Mouse (Mus musculus) forebrain, embryonic 10.5 days (tissue): Measurements from ENCODE around the gene Atg2b. TPM values are rescaled to one million over a fixed set of nuclear protein-coding genes. Genes with fewer than 3 reads are reported as not detected.

Experiments
- DNase-seq: peaks from one replicate; pipeline ENCODE4 v3.0.0-alpha.2; 2017; ENCODE audit warnings: low spot score; ENCODE audit errors: extremely low spot score
- H3K27ac ChIP-seq: fragments of 300-500 bp; sonication (generic); 2 replicates; pipeline ENCODE4 v1.5.1; 2016; ENCODE audit warnings: mild to moderate bottlenecking
- H3K27me3 ChIP-seq: fragments of 300-500 bp; sonication (generic); 2 replicates; pipeline ENCODE4 v1.6.1; 2016; ENCODE audit warnings: mild to moderate bottlenecking; ENCODE audit not compliant: poor library complexity, severe bottlenecking
- H3K36me3 ChIP-seq: fragments of 300-500 bp; sonication (generic); replicated peaks from 2 replicates; pipeline ENCODE4 v1.6.1; 2016; ENCODE audit warnings: mild to moderate bottlenecking, moderate library complexity
- H3K4me1 ChIP-seq: fragments of 300-500 bp; sonication (generic); 2 replicates; pipeline ENCODE4 v1.6.1; 2016
- H3K4me3 ChIP-seq: fragments of 300-500 bp; sonication (generic); 2 replicates; pipeline ENCODE4 v1.5.1; 2016; ENCODE audit warnings: mild to moderate bottlenecking, moderate library complexity
- H3K9me3 ChIP-seq: fragments of 300-500 bp; sonication (generic); 2 replicates; pipeline ENCODE4 v1.6.1; 2016; ENCODE audit warnings: mild to moderate bottlenecking, moderate library complexity
- WGBS: fragments of 180-500 bp; shearing (Covaris S2); methylation state at CpG from one replicate; pipeline ENCODE4 v1.1.7; 2016; 5-methylcytosine and 5-hydroxymethylcytosine counted together
- polyA plus RNA-seq: library from polyadenylated mRNA; unstranded; fragments of >200 nt; fragmentation: Nextera tagmentation; extraction: Ambion mirVana; gene quantifications from 2 replicates; pipeline ENCODE4 v1.2.1, GENCODE M21; 2016

Gene Atg2b
- polyA plus RNA-seq, 1 experiment from 2014 or later: 11.4 TPM

DNA sequence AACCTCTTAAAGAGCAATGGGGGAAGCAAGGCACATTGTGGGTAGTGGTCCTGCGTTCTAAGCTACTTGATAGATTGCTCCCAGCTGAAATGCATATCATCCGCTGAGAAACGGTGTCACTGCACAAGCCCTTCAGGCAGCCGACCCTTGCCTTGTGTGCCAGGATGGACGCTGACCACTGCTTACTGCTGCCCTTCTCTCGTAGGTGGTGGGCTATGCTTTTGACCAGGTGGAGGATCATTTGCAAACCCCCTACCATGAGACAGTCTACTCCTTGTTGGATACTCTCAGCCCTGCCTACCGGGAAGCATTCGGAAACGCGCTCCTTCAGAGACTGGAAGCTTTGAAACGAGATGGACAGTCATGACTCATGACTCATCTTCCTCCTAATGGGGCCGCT, 15.4 kb upstream of the Atg2b start:
- DNase-seq: no peak
- H3K9me3 ChIP-seq: no peaks in the 10 kb centered on the region
- no peak overlapping the region for H3K4me3 ChIP-seq
- no peaks in the 10 kb centered on the region for H3K27me3 ChIP-seq
- peaks cover 35% of the 10 kb centered on the region for H3K36me3 ChIP-seq
- 91% methylated on average over 12 of the region's 12 CpGs for WGBS
- H3K27ac ChIP-seq: no peak overlapping the region
- H3K4me1 ChIP-seq: peaks cover 6% of the 10 kb centered on the region

DNA sequence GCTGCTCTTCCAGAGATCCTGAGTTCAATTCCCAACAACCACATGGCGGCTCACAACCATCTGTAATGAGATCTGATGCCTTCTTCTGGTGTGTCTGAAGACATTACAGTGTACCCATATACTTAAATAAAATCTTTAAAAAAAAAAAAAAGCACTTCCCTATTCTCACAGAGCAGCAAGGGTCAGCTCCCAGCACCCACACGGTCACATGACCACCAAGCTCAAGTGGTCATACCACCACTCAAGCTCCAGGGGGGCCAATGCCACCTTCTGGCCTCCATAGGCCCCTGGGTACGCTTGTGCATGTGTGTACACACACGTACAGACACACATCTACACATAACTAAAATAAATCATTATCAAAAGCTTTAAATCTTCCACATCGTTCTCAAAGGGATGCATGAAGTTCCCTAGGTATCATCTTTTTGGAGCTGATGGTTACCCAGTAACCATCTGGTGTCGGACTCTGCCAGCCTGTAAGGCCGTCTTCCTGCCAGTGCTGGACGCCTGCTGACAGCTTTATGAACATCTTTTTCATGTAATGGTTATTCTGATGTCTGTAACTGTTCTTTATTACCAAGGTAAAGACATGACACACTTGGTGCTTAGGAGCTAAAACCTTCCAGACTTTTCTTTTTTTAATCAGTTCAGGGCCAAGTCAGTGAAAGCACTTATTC, 12.2 kb upstream of the Atg2b start:
- no peak overlapping the region for H3K27ac ChIP-seq
- no peaks in the 10 kb centered on the region for H3K27me3 ChIP-seq
- no peak for DNase-seq
- H3K36me3 ChIP-seq: peaks cover 59% of the 10 kb centered on the region
- no peaks in the 10 kb centered on the region for H3K9me3 ChIP-seq
- WGBS: 93% methylated on average over 8 of the region's 8 CpGs
- H3K4me3 ChIP-seq: no peak overlapping the region
- no peaks in the 10 kb centered on the region for H3K4me1 ChIP-seq

DNA sequence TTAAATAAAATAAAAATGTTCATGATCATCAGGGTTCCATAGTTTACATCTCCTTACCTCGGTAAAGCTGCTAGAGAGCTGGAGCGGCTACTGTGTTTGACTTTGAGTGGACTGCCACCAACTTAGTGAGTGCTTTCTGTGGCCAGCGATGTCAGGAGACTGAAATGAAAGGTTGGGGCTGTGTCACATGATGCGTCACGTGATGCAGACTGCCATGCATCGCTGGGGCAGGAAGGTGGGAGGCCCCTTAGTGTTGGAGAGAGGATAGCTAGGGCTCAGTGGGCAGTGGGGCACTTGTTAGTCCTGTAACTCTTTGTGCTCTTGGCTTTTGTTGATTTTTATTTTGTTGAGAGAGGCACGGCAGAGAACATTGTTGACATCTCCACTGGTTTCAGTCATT, 10.8 kb upstream of the Atg2b start:
- DNase-seq: no peak
- Histone ChIP-seq H3K27me3 (no peaks in the 10 kb centered on the region), H3K27ac (no peak overlapping the region), H3K4me1 (no peaks in the 10 kb centered on the region), H3K4me3 (no peak overlapping the region), H3K9me3 (no peaks in the 10 kb centered on the region), H3K36me3 (peaks cover 58% of the 10 kb centered on the region)
- WGBS: 86% methylated on average over 7 of the region's 7 CpGs

DNA sequence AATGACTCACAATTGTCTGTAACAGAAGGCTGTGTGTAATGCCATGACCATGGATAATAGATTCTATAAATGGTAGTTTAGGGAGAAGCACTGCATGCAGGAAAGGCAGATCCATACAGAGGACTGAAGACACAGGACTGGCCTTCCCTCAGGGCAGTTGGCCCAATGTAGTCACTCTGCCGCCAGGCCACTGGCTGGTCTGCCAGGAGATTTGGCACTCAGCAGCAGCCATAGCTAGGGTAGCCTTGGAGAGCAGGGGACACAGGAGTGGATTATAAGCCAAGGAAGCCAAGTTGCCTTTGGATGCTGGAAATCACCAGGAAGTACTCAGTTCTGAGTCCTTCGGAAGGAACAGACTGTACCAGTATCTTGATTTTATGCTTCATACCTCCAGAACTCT, 9.0 kb upstream of the Atg2b start:
- no peak for DNase-seq
- Histone ChIP-seq H3K27me3 (no peaks in the 10 kb centered on the region), H3K36me3 (peaks cover 59% of the 10 kb centered on the region), H3K4me3 (no peak overlapping the region), H3K27ac (no peak overlapping the region), H3K9me3 (no peaks in the 10 kb centered on the region), H3K4me1 (no peaks in the 10 kb centered on the region)
- 99% methylated on average over 2 of the region's 2 CpGs for WGBS

DNA sequence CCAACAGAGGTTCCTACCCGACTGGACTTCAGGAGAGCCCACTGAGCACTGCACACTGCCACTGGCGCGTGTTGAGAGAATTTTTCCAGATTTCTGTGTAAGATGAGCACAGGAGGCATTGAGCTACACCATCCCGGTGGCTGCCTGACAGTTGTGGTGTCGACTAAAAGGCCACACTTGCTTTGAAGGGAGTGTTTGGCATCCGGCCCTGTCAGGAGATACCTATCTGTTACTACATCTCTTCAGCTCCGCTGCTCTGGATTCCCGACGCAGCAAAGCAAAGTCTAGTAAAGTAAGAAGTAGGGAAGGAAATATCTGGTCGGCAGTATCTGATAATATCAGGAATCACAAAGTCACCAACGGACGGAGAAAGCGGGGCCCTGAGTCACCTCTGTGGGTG, 4.4 kb upstream of the Atg2b start:
- peaks cover 60% of the 10 kb centered on the region for H3K36me3 ChIP-seq
- 93% methylated on average over 13 of the region's 13 CpGs for WGBS
- peaks cover 16% of the 10 kb centered on the region for H3K4me1 ChIP-seq
- H3K4me3 ChIP-seq: no peak overlapping the region
- no peak overlapping the region for H3K27ac ChIP-seq
- H3K27me3 ChIP-seq: no peaks in the 10 kb centered on the region
- no peaks in the 10 kb centered on the region for H3K9me3 ChIP-seq
- no peak for DNase-seq

DNA sequence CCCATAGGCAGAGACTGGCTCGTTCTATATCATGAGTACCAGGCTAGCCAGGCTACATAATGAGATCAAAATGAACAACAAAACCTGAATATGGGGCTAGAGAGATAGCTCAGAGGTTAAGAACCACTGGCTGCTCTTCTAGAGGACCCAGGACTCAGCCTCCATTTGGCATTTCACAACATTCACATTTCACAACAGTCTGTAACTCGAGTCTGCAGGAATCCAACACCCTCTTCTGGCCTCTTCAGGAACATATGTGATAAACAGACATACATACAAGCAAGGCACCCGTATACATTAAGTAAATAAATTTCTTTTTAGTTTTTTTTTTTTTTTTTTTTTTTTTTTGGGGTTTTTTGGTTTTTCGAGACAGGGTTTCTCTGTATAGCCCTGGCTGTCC, 3.5 kb upstream of the Atg2b start:
- peaks cover 51% of the 10 kb centered on the region for H3K36me3 ChIP-seq
- DNase-seq: no peak
- WGBS: 85% methylated on average over 4 of the region's 4 CpGs

DNA sequence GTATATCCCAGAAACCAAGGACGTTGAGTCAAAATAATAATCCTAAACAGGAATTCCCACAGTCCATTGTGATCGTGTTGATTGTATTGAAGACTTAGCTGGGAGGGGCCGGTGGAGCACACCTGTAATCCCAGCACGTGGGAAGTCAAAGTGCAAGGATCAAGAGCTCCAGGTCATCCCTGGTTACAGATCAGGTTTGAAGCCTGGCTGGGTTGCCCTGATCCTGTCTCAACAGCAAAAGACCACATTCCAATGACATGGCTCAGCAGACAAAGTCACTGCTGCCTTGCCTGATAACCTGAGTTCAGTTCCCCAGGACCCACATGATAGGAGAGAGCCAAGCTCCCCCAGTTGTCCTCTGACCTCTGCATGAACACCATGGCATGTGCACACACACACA, 2.4 kb upstream of the Atg2b start:
- Histone ChIP-seq H3K27ac (no peak overlapping the region), H3K36me3 (peaks cover 39% of the 10 kb centered on the region), H3K4me3 (no peak overlapping the region), H3K4me1 (peaks cover 36% of the 10 kb centered on the region), H3K9me3 (no peaks in the 10 kb centered on the region), H3K27me3 (no peaks in the 10 kb centered on the region)
- 88% methylated on average over 4 of the region's 4 CpGs for WGBS
- DNase-seq: no peak

More for the DNA sequence above, 3.5 kb upstream of the Atg2b start:
- Histone ChIP-seq H3K27me3 (no peaks in the 10 kb centered on the region), H3K27ac (no peak overlapping the region), H3K4me1 (peaks cover 25% of the 10 kb centered on the region), H3K9me3 (no peaks in the 10 kb centered on the region), H3K4me3 (no peak overlapping the region)

DNA sequence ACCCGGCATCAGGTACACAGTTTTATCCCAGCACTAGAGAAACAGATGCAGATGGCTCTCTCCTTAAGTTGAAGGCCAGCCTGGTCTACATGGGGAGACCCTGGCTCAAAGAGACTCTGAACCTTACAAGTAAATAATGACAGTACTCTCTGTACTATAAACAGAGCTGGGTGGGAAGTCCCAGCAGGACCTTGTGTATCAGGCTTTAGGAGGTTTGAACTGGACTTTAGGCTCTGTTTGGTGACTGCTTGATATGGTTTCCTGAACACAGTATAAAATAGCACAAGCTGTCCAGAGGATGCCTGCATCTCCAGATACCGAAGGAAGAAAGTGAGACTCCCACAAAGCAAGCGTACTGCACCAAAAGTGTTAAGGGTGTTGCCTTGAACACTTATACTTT, 1.8 kb upstream of the Atg2b start:
- Histone ChIP-seq H3K36me3 (peaks cover 33% of the 10 kb centered on the region), H3K4me3 (peak overlapping the region; percentile 95; the same call in 1 of the 2 replicates), H3K9me3 (no peaks in the 10 kb centered on the region), H3K27me3 (no peaks in the 10 kb centered on the region), H3K4me1 (peaks cover 40% of the 10 kb centered on the region), H3K27ac (no peak overlapping the region)
- DNase-seq: no peak
- WGBS: 94% methylated on average over 3 of the region's 3 CpGs

DNA sequence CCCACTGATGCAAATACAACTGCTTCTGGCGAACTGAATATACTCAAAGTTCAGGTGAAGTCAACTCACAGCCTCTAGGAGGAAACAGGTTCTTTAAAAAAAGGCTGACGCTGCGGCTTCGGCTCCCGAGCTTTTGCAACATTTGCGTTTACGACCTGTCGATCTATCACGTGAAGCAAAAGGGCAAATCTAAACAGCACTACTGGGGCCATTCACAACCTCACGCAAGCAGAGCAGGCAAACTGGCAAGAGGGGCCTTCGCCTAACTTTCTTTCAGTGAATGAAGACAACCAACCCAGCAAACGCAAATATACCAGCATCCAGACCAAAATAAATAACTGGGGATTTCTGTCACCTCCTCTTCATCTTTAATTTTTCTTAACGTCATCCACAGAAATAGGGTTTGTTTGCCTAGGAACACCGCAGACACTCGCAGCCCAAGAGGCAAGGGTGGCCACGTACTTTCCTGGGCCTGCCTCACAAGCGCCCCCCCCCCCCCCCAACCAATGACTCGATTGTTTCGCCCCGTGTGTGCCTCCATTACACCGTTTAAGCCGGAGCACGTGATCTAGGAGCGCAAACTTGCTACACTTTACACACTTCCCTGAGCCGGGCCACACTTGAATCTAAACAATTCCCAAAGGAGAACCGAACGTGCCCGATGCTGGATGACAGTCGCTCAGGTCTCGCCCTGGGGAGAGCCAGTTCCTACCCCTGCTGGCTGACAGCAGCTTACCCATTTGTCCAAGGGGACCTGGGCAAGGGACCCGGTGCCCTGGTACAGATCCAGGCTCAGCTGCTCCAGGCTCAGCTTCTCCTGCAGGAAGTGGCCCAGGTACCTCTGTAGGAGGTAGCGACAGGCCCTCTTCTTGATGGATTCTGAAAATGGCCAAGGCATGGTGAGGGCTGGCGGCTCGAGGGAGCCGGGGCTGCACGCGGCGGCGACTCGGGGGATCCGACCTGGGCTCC, 794 bp downstream of the Atg2b start, which contains the start of gene Gskip:
TSS of gene Gskip (plus strand) at position 897 of the 969 bp plus-strand sequence.
- Histone ChIP-seq H3K4me1 (peaks cover 40% of the 10 kb centered on the region), H3K9me3 (no peaks in the 10 kb centered on the region), H3K27me3 (no peaks in the 10 kb centered on the region), H3K36me3 (peaks cover 13% of the 10 kb centered on the region), H3K27ac (peak within 1 kb of the TSS; percentile 91), H3K4me3 (peak within 1 kb of the TSS; percentile 95)
- WGBS: 3% methylated on average over 41 of the region's 41 CpGs
- DNase-seq: peak; percentile 58

DNA sequence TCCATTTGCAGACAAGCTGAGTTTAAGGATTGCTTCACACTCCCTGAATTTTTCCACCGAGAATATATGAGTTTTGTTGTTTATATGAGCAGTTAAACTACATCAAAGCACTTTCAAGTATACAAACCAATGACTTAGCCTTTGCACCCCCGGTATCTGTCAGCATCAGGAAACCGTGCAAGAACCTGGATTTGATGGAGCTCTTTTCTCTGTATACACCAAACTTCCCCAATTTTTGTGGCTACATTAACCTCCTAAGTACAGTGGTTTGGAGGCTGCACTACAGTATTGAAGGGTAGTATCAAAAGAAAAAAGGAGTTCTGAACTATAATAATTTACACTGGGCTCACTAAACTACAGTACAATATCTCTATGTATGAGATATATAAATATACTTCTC, 6.2 kb downstream of the Atg2b start:
- Histone ChIP-seq H3K27me3 (no peaks in the 10 kb centered on the region), H3K4me3 (no peak overlapping the region), H3K36me3 (peaks cover 39% of the 10 kb centered on the region), H3K4me1 (peaks cover 18% of the 10 kb centered on the region), H3K27ac (no peak overlapping the region), H3K9me3 (no peaks in the 10 kb centered on the region)
- WGBS: 92% methylated on average over 3 of the region's 3 CpGs
- no peak for DNase-seq

DNA sequence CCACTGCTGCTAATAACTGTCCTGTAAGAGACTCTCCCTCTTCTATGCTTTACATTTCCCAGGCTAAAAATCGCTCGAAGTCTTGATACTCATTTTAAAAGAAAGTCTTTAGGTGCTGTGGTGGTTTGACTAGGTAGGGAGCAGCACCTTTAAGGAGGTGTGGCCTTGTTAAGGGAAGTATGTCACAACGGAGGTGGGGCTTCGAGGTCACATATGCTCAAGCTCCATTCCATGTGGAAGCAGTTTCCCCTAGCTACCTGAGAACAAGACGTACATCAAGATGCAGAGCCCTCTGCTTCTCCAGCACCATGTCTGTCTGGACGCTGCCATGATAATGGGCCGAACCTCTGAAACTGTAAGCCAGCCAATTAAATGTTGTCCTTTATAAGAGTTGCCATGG, 6.8 kb downstream of the Atg2b start:
- Histone ChIP-seq H3K27me3 (no peaks in the 10 kb centered on the region), H3K4me3 (no peak overlapping the region), H3K27ac (no peak overlapping the region), H3K4me1 (peaks cover 12% of the 10 kb centered on the region), H3K36me3 (peaks cover 45% of the 10 kb centered on the region), H3K9me3 (no peaks in the 10 kb centered on the region)
- DNase-seq: no peak
- 92% methylated on average over 7 of the region's 7 CpGs for WGBS

DNA sequence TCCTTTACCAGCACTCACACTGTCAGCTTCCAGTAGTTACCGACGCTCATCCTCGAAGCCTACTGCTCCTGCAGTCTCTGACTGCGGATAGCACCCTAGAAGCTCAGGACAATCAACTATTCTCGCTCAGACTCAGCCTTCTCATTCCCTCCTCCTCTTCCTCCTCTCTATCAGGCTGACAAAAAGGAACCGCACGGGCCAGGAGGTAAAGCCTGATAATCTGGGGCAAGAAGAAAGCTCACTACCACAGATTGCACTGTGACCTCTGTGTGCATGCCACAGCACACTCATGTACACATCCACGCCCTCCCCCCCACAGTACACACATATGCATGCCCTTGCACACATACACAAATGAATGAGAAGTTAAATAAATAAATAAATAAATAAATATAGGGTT, 8.7 kb downstream of the Atg2b start:
- H3K4me3 ChIP-seq: no peak overlapping the region
- H3K27ac ChIP-seq: no peak overlapping the region
- no peaks in the 10 kb centered on the region for H3K4me1 ChIP-seq
- 93% methylated on average over 8 of the region's 8 CpGs for WGBS
- H3K36me3 ChIP-seq: peaks cover 58% of the 10 kb centered on the region
- no peaks in the 10 kb centered on the region for H3K27me3 ChIP-seq
- DNase-seq: no peak
- no peaks in the 10 kb centered on the region for H3K9me3 ChIP-seq

DNA sequence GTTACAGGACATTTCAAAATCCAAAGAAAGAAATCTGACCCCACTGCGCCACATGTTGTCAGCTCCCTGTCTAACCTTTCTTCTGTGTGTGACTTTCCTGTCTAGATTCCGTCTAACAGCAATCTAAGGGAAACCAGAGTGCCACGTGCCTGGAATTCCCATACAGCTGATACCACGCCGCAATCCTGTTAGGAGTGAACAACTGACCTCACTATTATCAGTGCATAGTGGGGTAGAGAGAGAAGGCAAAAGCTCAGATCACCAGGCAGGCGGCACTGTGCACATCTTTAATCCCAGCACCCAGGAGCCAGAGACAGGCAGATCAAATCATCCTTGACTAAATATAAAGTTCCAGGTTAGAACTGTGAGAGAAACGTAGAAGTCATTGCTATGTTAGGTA, 29.2 kb downstream of the Atg2b start:
- 95% methylated on average over 7 of the region's 7 CpGs for WGBS
- H3K9me3 ChIP-seq: no peaks in the 10 kb centered on the region
- no peak for DNase-seq
- H3K36me3 ChIP-seq: peaks cover 99% of the 10 kb centered on the region
- no peak overlapping the region for H3K27ac ChIP-seq
- no peaks in the 10 kb centered on the region for H3K4me1 ChIP-seq
- H3K4me3 ChIP-seq: no peak overlapping the region
- H3K27me3 ChIP-seq: no peaks in the 10 kb centered on the region
